Mouse (Mus musculus): ENCODE data around the gene Scgb1b30.
"Not testable (repeated sequence)": the region's sequence is repeated elsewhere in the genome, so short reads cannot be mapped to it uniquely, and the experiment has no call there.

The Scgb1b30 gene

DNA sequence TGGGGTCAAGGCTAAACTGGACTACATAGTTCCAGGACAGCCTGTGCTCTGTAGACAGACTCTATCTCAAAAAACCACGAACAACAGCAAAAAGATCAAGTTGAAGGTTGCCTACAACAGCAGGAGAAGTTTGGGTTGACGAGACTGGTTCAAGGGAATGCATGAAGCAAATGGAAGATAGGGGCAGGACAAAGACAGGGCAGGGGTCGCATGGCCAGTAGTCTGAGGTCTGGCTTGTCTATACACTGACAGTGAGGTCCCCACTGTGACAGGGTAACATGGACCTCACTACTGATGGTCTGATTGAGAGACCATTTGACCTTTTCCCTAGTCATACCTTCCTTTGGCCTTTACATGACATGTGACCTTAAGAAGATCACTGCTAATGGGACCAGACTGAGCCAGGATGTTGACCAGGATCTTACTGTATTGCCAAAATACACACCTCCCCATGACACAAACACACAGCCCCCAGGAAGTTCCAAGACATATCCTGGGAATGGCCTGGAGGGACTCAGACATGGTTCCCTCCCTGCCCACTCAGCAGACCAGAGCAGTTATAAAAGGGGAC lies at the start of gene Scgb1b30:
Scgb1b30 (plus strand) TSS at position 521 of the 571 bp plus-strand sequence.
- no peak for DNase-seq

GRCm38 (mm10) chr7:34068132-34068531 lies 27.1 kb upstream of the Scgb1b30 start:
- DNase-seq = not testable (repeated sequence)

GRCm38 (mm10) chr7:34100002-34100401 lies 4.8 kb downstream of the Scgb1b30 start:
- no peak for DNase-seq

DNA sequence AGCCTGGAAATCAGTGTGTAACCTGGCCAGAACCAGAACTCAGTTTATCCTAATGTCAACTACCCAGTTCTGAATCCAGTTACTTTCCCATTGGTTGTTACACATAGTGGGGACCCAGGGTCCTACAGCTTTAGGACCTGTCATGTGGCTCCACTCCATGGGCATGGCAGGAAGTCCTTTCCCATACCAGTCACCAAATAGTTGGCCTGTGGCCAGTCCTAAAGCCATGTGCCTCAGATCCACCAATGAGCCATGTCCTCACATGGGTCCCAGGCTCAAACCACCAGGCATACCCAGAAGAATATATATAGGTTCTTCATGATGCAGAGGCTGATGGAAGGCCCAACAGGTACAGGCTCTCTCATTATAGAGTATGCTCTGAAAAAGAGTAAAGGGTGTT lies 6.0 kb downstream of the Scgb1b30 start:
- DNase-seq = no peak

GRCm38 (mm10) chr7:34109190-34109589 lies 14.0 kb downstream of the Scgb1b30 start:
- no peak for DNase-seq

- DNase-seq = no peak
Measured at GRCm38 (mm10) chr7:34116601-34117000, 21.4 kb downstream of the Scgb1b30 start.

DNA sequence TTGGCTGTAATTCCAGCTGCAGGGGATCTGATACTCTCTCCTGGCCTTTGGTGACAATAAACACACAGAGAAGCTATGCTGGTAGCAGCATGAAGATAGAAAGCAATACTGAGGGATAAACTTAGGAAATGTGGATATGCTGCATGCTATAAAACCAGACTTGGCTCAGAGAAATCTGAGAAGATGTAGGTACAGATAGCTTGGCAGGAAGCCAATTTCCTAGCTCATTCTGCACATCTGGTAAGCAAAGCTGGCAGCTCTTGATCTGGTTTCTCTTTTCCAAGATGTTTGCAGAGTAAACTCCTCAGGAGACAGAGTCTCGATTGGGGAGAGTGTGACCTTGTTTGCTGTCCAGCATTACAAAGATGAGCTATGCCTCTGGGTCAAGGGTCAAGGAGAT lies 25.4 kb downstream of the Scgb1b30 start:
- not testable (repeated sequence) for DNase-seq

DNA sequence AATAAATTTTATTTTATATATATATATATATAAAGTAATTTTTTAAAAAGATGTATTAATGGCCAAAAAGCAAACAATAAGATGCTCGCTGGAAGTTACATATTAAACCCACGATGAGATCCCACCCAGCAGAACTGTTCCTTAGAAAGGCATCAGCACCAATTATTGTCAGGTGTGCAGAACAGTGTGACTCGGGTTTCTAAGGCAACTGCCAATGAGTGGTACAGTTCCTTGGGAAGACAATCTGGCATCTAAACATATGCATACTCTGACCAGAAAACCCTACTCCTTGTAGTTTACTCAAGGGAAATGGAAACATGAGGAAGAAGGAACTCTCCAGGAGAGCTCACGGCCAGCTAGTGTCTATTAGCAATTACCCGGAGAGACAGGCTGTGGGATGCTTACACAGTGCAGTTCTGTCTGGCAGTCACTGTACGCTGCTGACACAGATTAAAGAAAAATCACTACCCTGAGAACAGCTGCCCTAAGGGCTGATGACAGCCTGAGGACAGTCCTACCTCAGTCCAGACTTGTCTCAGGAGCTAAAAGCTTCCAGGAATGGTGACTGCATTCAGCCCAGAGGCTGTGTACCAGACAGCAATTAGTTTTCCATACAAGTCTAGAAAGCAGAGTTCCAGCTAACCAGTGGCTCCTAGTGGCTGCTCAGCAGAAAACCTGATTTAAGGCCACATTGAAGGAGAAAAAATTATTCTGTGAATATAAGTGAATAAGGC lies 27.9 kb downstream of the Scgb1b30 start:
- DNase-seq = no peak

GRCm38 (mm10) chr7:34125346-34125745 lies 30.1 kb downstream of the Scgb1b30 start:
- no peak for DNase-seq

GRCm38 (mm10) chr7:34126291-34126690 lies 31.1 kb downstream of the Scgb1b30 start:
- no peak for DNase-seq

- DNase-seq = no peak
Measured at GRCm38 (mm10) chr7:34131118-34131517, 35.9 kb downstream of the Scgb1b30 start.

GRCm38 (mm10) chr7:34131959-34132354 lies 36.7 kb downstream of the Scgb1b30 start:
- no peak for DNase-seq

- DNase-seq = no peak
Measured at GRCm38 (mm10) chr7:34132355-34133079, 37.3 kb downstream of the Scgb1b30 start.

GRCm38 (mm10) chr7:34133117-34133762 lies 38.0 kb downstream of the Scgb1b30 start, which contains the start of gene Wtip:
Wtip (minus strand) TSS chr7:34133268.
- no peak for DNase-seq

DNA sequence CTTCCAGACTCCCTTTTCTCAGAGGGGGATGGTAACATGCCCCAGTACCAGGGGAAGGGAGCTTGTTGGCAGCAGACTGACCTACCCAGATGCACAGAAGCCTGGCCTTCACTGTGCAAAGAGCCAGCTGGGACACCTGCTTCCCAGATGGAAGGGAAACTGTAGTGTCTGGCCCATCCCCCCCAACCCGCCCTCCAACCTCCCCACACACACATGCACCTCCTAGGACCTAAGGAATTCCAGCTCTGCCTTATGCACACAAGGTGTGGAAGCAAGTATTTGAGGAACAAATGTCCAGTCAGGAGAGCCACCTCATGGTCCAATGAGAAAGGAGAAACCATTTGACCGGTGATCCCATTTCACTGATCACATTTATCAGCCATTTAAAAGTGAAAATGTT lies 39.1 kb downstream of the Scgb1b30 start:
- no peak for DNase-seq

- DNase-seq = no peak
Measured at GRCm38 (mm10) chr7:34139493-34139892, 44.3 kb downstream of the Scgb1b30 start.

DNA sequence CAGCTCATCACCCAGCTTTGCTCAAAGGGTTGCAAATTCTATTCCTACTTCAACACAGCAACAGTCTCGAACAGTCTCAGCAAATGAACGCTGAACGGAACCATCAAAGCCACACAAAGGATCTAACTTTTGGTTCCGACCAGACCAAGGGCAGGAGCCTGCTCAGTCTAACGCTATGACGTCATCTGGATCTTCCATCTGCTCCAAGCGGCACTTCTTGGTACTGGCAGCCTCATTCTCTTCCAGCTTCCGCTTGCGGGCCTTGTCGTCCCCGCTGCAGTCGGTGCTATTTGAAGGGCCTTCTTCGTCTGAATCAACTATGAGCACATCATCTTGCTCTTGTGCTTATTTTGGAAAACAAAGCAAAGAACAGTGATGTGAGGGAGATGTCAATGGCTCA lies 45.9 kb downstream of the Scgb1b30 start:
- no peak for DNase-seq

DNA sequence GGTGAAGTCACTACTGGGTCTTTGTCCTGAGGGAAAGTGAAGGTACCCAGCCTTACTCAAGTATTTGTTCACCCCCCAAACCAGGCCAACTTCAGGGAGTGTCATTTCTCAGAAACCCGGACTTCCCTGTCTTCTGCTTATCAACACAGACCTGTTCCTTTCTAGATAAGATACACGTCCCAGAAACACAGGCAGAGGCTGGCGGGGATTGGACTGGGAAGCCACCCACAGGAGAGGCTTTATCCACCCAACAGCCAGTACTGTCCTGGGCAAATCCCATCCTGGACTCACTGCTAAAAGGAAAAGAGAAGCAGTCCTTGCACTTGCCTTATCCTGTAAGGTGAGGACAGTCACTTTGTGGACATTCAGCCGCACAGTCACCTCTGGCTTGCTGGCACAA lies 52.0 kb downstream of the Scgb1b30 start:
- DNase-seq = no peak
